ENCODE assay signal across 9 mouse cellular contexts in the genomic region with DNA sequence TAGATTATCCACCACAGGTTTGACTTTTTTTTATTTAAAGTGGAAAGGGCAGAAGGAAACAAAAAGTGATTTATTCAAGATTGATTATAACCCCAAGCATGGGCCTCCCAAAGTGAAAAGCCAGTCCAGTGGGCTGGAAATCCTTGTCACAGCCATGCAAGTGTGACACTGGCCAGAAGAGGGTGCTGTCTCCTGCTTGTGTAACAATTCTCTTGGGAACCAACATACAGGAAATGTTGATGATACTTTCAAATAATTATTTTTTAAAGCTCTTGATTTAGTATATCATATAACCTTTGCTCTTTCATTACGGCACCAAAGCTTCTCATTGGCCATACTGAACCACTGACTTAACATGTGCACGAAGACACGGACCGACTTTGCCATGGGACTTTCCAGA. TPM values are rescaled to one million over a fixed set of nuclear protein-coding genes. Genes with fewer than 3 reads are reported as not detected.
DNase-seq lines count a peak whose midpoint lies in the region; ATAC-seq and TF ChIP-seq lines count a peak whose summit lies in the region.
"Had no signal": no experiment of that assay in that cellular context is flagged by ENCODE, and none has a peak within 500 bp of the region (broad histone marks: within the 10 kb centered on the region; RNA-seq: fewer than 3 reads in every experiment).

No protein-coding gene starts in this region.

- POLR2A ChIA-PET in Patski (lab: Charles Lee), result interaction anchor here (0.7 to 3.1 kb wide), 2 partner anchors 45 to 58 kb away, joined by 3 to 10 read pairs; no protein-coding TSS in a partner anchor

- no peak overlapping the region for H3K9ac ChIP-seq in midbrain, embryonic 15.5 days
- H3K9ac ChIP-seq in hindbrain, postnatal 0 days (replicated peaks; ENCODE audit: low read length), result no peak overlapping the region
- H3K9ac ChIP-seq: stomach, embryonic 15.5 days had no signal

- intact Hi-C loops in left cerebral cortex, postnatal 36 days (cut with DNase I), result loop anchor here (1.0 to 5.0 kb wide), 2 partner anchors 61 to 197 kb away; no protein-coding TSS in a partner anchor

- no peak for ATAC-seq in midbrain, embryonic 15.5 days (replicated peaks)
- ATAC-seq in Patski, result no peak
- no peak for ATAC-seq in hindbrain, postnatal 0 days

- DNase-seq in midbrain, embryonic 10.5 days (ENCODE audit: low spot score), result peak; percentile 52
- DNase-seq in Patski (ENCODE audit: low read depth, low spot score), result no peak
- peak; percentile 76 for DNase-seq in hindbrain, postnatal 0 days (ENCODE audit: low spot score)
- peak; percentile 40 to 63 for DNase-seq in left cerebral cortex, postnatal 36 days (ENCODE audit: low spot score in 2 of 2)
- DNase-seq in retina, embryonic 14.5 days (ENCODE audit: low spot score), result peak; percentile 67
- DNase-seq in urinary bladder, postnatal 25 days (ENCODE audit: low spot score), result peak; percentile 76

- H3K27me3 ChIP-seq in midbrain, embryonic 10.5 days (ENCODE audit: low read depth, poor library complexity, severe bottlenecking), result no peaks in the 10 kb centered on the region
- H3K27me3 ChIP-seq in midbrain, embryonic 15.5 days (replicated peaks), result no peaks in the 10 kb centered on the region
- no peaks in the 10 kb centered on the region for H3K27me3 ChIP-seq in Patski
- H3K27me3 ChIP-seq in hindbrain, postnatal 0 days (ENCODE audit: insufficient read depth, low read length), result no peaks in the 10 kb centered on the region
- H3K27me3 ChIP-seq: stomach, embryonic 15.5 days had no signal

- peaks cover 4% of the 10 kb centered on the region; the same call in 1 of the 2 replicates for H3K4me1 ChIP-seq in midbrain, embryonic 10.5 days
- no peaks in the 10 kb centered on the region for H3K4me1 ChIP-seq in midbrain, embryonic 15.5 days
- no peaks in the 10 kb centered on the region for H3K4me1 ChIP-seq in cortical plate, adult 2 months (ENCODE audit: control insufficient read depth, insufficient read depth, low read length)
- H3K4me1 ChIP-seq in hindbrain, postnatal 0 days (ENCODE audit: insufficient read depth, low read length), result no peaks in the 10 kb centered on the region
- H3K4me1 ChIP-seq: stomach, embryonic 15.5 days had no signal

- in situ Hi-C loops in Patski (cut with MboI; ENCODE audit: low pct_unique_long_range_greater_than_20kb), result loop anchor here (5.0 kb wide), 1 partner anchor 52 kb away; no protein-coding TSS in a partner anchor

- peak; percentile 96 for TF ChIP-seq CTCF in Patski (IDR thresholded peaks at IDR 0.05)
- peak; percentile 96 for TF ChIP-seq CTCF in cortical plate, adult 2 months (IDR thresholded peaks at IDR 0.05; ENCODE audit: extremely low read depth, insufficient read depth, low read length)
- TF ChIP-seq CTCF in hindbrain, postnatal 0 days (IDR thresholded peaks at IDR 0.05; ENCODE audit: low read depth), result peak; percentile 86

- no peak overlapping the region for H3K4me2 ChIP-seq in midbrain, embryonic 15.5 days
- no peak overlapping the region for H3K4me2 ChIP-seq in hindbrain, postnatal 0 days (ENCODE audit: low read depth, low read length)
- H3K4me2 ChIP-seq: stomach, embryonic 15.5 days had no signal

- no peaks in the 10 kb centered on the region for H3K36me3 ChIP-seq in midbrain, embryonic 10.5 days
- H3K36me3 ChIP-seq in midbrain, embryonic 15.5 days (replicated peaks), result no peaks in the 10 kb centered on the region
- no peaks in the 10 kb centered on the region for H3K36me3 ChIP-seq in hindbrain, postnatal 0 days (ENCODE audit: insufficient read depth, low read length)
- H3K36me3 ChIP-seq: stomach, embryonic 15.5 days had no signal

- no peak overlapping the region for H3K27ac ChIP-seq in midbrain, embryonic 10.5 days (replicated peaks)
- H3K27ac ChIP-seq in midbrain, embryonic 15.5 days, result no peak overlapping the region
- no peak overlapping the region for H3K27ac ChIP-seq in cortical plate, adult 2 months (ENCODE audit: insufficient read depth, low read length)
- no peak overlapping the region for H3K27ac ChIP-seq in hindbrain, postnatal 0 days
- H3K27ac ChIP-seq: stomach, embryonic 15.5 days had no signal

- CTCF ChIA-PET in Patski (lab: Charles Lee), result interaction anchor here (0.7 to 5.2 kb wide), 16 partner anchors 10 to 79 kb away, joined by 3 to 104 read pairs (median 4); no protein-coding TSS in a partner anchor

- no peak for TF ChIP-seq POLR2A in cortical plate, adult 2 months (IDR thresholded peaks at IDR 0.05; ENCODE audit: extremely low read depth, insufficient read depth, low read length)

- 83% methylated on average over 4 of the region's 4 CpGs for WGBS in midbrain, embryonic 10.5 days
- WGBS in midbrain, embryonic 15.5 days, result 84% methylated on average over 4 of the region's 4 CpGs
- 82% methylated on average over 4 of the region's 4 CpGs for WGBS in hindbrain, postnatal 0 days

- no peak overlapping the region for H3K4me3 ChIP-seq in midbrain, embryonic 10.5 days
- H3K4me3 ChIP-seq in midbrain, embryonic 15.5 days, result no peak overlapping the region
- no peak overlapping the region for H3K4me3 ChIP-seq in cortical plate, adult 2 months (ENCODE audit: insufficient read depth, low read length)
- no peak overlapping the region for H3K4me3 ChIP-seq in hindbrain, postnatal 0 days (ENCODE audit: low read length)
- H3K4me3 ChIP-seq: stomach, embryonic 15.5 days had no signal

- no peaks in the 10 kb centered on the region for H3K9me3 ChIP-seq in midbrain, embryonic 10.5 days (replicated peaks)
- H3K9me3 ChIP-seq in midbrain, embryonic 15.5 days, result no peaks in the 10 kb centered on the region
- no peaks in the 10 kb centered on the region for H3K9me3 ChIP-seq in hindbrain, postnatal 0 days (ENCODE audit: low read length)
- H3K9me3 ChIP-seq: stomach, embryonic 15.5 days had no signal

RNA-seq across cellular contexts. Expression of a gene that starts 32.7 kb away (rescaled TPM):
- 0.37 and 1.3 TPM in 2 replicates for polyA plus RNA-seq in midbrain, embryonic 10.5 days (2016; fragmentation: Nextera tagmentation; extraction: Ambion mirVana)
- 3.6 and 3.8 TPM in 2 replicates for polyA plus RNA-seq in midbrain, embryonic 15.5 days (2015; fragmentation: Nextera tagmentation; extraction: Ambion mirVana)
- polyA plus RNA-seq in Patski (2021), result 453 TPM
- 1.0 and 1.1 TPM in 2 replicates for polyA plus RNA-seq in cortical plate, adult 2 months (2012; rRNA removed)
- total RNA-seq in hindbrain, postnatal 0 days (2014; rRNA removed), result 2.1 and 9.1 TPM in 2 replicates
- polyA plus RNA-seq in hindbrain, postnatal 0 days (2015; fragmentation: Nextera tagmentation; extraction: Ambion mirVana), result 6.6 and 8.2 TPM in 2 replicates
- under 1 TPM in 1 of 2 experiments, not detected in 1; 0.49 TPM for total RNA-seq in left cerebral cortex, postnatal 36 days (2021)

RNA-seq across cellular contexts. Expression of a gene that starts 36.8 kb away (rescaled TPM):
- 99.6 and 101 TPM in 2 replicates for polyA plus RNA-seq in midbrain, embryonic 10.5 days (2016; fragmentation: Nextera tagmentation; extraction: Ambion mirVana)
- 47.5 and 49.3 TPM in 2 replicates for polyA plus RNA-seq in midbrain, embryonic 15.5 days (2015; fragmentation: Nextera tagmentation; extraction: Ambion mirVana)
- polyA plus RNA-seq in Patski (2021), result 51.6 TPM
- polyA plus RNA-seq in cortical plate, adult 2 months (2012; rRNA removed), result 23.6 and 25.4 TPM in 2 replicates
- 49.2 and 50.3 TPM in 2 replicates for total RNA-seq in hindbrain, postnatal 0 days (2014; rRNA removed)
- polyA plus RNA-seq in hindbrain, postnatal 0 days (2015; fragmentation: Nextera tagmentation; extraction: Ambion mirVana), result 31.8 and 33.9 TPM in 2 replicates
- total RNA-seq in left cerebral cortex, postnatal 36 days (2021), result 10 to 100 TPM; 42.6 to 54.0 TPM

RNA-seq across cellular contexts. Expression of a gene that starts 58.1 kb away (rescaled TPM):
- polyA plus RNA-seq in midbrain, embryonic 10.5 days (2016; fragmentation: Nextera tagmentation; extraction: Ambion mirVana), result 3.3 and 4.6 TPM in 2 replicates
- 2.0 and 2.4 TPM in 2 replicates for polyA plus RNA-seq in midbrain, embryonic 15.5 days (2015; fragmentation: Nextera tagmentation; extraction: Ambion mirVana)
- 14.5 TPM for polyA plus RNA-seq in Patski (2021)
- polyA plus RNA-seq in cortical plate, adult 2 months (2012; rRNA removed), result 4.8 and 5.1 TPM in 2 replicates
- total RNA-seq in hindbrain, postnatal 0 days (2014; rRNA removed), result 5.6 and 7.2 TPM in 2 replicates
- 2.2 and 2.8 TPM in 2 replicates for polyA plus RNA-seq in hindbrain, postnatal 0 days (2015; fragmentation: Nextera tagmentation; extraction: Ambion mirVana)
- 10 to 100 TPM; 11.5 to 11.6 TPM for total RNA-seq in left cerebral cortex, postnatal 36 days (2021)

RNA-seq across cellular contexts. Expression of a gene that starts 58.2 kb away (rescaled TPM):
- polyA plus RNA-seq in midbrain, embryonic 10.5 days (2016; fragmentation: Nextera tagmentation; extraction: Ambion mirVana), result 55.8 and 57.6 TPM in 2 replicates
- polyA plus RNA-seq in midbrain, embryonic 15.5 days (2015; fragmentation: Nextera tagmentation; extraction: Ambion mirVana), result 17.3 and 18.1 TPM in 2 replicates
- 10.6 TPM for polyA plus RNA-seq in Patski (2021)
- polyA plus RNA-seq in cortical plate, adult 2 months (2012; rRNA removed), result 5.3 and 6.2 TPM in 2 replicates
- total RNA-seq in hindbrain, postnatal 0 days (2014; rRNA removed), result 8.5 and 10.7 TPM in 2 replicates
- 9.4 and 9.7 TPM in 2 replicates for polyA plus RNA-seq in hindbrain, postnatal 0 days (2015; fragmentation: Nextera tagmentation; extraction: Ambion mirVana)
- total RNA-seq in left cerebral cortex, postnatal 36 days (2021), result 1 to 10 TPM; 4.2 to 5.9 TPM

Comparison
In these comparisons a context has a peak if more than half of its experiments do, and no peak if none do; other contexts are left out.
1. RNA of a gene that starts 32.7 kb away (polyA plus RNA-seq): 453 TPM in Patski (single experiment); 6.6 to 8.2 TPM in hindbrain, postnatal 0 days, 3.6 to 3.8 TPM in midbrain, embryonic 15.5 days, 1.0 to 1.1 TPM in cortical plate, adult 2 months and 0.37 to 1.3 TPM in midbrain, embryonic 10.5 days; every median in the first group is over 10 times any median in the second.
2. Peak in every context shown above with its lines, with median percentiles within 50 percentile points of each other: CTCF ChIP-seq.